Mouse (Mus musculus) fat pad, adult 2 months (tissue): ENCODE results near the gene Bcl3.
A peak's percentile ranks its signal among the peaks of the same experiment; 100 is the strongest.

Experiments used
- DNase-seq: peaks from one replicate; pipeline ENCODE4 v3.0.0-alpha.2; 2011; ENCODE audit warnings: low read depth, low spot score; ENCODE audit errors: extremely low read depth

Bcl3 gene

DNA sequence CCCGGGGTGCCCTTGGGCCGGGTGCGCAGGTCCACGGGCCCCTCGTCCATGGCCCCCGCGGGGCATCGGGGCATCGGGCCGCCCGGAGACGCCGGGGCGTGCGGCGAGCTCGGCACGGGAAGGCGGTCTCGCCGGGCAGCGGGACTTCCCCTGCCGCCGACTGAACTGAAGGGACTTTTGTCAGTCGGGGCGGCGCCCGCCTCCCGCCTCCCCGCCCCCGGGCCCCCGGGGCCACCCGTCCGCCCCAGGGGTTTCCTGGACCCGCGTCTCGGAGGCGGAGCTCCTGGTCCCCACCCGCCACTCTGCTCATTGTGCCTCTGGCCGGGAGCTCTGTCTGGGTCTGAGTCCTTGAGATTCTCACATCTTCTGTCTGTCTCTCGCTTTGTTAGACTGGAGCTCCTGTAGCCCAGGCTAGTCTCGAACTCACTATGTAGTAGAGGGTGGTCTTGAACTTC, at the start of gene Bcl3:
TSS of gene Bcl3 (minus strand) at position 167 of the 455 bp plus-strand sequence.
- DNase-seq, result no peak

DNA sequence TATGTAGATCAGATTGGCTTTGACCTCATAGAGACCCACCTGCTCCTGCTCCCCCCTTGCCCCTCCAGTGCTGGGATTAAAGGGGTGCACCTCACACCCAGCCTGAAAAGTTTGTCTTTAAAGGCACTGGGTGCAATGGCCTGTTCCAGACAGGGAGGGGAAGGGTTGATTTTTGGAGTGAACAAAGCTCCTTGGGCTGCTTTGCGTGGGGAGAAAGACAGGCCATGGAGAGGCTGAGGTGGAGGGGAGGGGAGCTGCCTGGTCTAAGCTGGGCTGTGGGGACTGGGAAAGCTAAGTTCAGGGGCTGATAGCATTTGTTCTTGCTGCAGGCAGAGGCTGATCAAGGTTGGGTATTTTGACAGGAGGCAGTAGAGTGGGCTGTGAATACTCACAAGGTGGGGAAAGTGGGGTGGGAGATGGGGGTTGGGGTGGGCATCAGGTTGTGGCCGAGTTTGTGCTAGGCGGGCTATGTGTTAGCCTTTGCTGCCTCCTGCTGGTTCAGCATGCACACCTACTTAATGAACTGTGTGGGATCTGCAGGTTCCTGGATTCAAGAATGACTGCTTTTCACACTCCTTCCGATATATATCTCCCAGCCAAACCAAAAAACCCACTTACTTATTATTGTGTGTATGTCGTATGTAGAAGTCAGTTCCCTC, 49.5 kb upstream of the Bcl3 start:
- no peak for DNase-seq

DNA sequence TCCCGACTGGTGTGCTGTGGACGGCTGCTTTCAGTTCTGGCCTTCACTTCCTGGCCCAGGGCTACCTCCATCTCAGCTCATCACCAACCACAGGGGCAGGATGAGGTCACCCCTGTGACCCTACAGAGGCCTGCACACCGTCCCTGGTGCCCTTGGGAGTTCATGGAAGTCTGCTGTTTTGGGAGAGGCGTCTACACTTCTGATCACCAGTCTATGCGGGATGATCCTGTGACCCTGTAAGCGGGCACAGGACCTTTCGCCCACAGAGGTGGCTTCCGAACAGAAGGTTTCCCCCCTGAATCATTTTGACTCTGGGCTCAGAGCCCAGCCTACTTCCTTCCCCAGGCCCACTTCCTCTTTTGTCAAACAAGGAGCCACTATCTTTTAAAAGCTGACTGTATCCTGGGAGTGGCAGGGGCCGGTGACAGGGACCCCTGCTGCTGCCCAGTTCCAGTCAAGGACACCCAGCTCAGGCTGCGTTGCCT, 48.6 kb upstream of the Bcl3 start:
- DNase-seq, result no peak

DNA sequence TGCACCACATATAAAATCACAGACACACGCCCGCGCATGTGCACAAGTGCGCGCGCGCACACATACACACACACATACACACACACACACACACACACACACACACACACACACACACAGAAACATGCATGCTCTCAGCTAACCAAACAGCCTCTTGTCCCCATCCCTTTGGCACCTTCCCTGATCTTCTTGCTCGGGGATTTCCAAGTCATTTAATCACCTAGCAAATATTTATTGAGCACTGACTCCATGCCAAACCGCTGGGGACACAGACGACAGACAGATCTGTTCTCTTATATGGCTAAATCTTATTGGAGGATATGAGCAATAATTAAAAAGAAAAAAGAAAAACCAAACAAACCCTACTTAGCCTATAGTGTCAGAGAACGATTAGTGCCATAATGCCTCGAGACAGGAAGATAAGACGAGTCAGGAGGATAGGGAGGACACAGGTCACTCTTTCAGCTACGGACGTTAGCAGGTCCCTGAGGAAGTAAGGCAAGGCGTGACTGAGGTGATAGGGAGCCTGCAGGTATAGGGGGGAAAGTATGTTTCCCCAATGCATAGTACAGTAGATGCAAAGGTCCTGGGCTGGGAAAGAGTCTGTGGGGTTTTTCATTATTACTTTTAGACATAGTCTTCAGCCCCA, 45.3 kb upstream of the Bcl3 start:
- DNase-seq, result no peak

DNA sequence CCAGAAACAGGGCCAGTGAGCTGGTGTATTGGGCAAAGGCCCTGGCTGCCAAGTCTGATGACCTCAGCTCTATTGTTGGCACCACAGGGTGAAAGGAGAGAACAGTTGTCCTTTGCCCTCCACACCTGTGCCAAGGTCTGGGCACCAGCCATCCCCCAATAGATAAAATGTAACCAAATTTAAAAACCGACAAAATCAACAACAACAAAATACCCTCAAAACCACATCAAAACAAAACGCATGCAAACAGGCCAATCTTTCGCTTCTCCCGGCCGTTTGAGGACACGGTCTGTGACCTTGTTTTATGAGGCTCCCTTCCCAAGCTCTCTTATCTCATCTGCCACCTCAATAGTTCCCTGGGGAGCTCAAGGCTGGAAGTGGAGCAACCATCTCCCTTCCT, 43.9 kb upstream of the Bcl3 start:
- no peak for DNase-seq

DNA sequence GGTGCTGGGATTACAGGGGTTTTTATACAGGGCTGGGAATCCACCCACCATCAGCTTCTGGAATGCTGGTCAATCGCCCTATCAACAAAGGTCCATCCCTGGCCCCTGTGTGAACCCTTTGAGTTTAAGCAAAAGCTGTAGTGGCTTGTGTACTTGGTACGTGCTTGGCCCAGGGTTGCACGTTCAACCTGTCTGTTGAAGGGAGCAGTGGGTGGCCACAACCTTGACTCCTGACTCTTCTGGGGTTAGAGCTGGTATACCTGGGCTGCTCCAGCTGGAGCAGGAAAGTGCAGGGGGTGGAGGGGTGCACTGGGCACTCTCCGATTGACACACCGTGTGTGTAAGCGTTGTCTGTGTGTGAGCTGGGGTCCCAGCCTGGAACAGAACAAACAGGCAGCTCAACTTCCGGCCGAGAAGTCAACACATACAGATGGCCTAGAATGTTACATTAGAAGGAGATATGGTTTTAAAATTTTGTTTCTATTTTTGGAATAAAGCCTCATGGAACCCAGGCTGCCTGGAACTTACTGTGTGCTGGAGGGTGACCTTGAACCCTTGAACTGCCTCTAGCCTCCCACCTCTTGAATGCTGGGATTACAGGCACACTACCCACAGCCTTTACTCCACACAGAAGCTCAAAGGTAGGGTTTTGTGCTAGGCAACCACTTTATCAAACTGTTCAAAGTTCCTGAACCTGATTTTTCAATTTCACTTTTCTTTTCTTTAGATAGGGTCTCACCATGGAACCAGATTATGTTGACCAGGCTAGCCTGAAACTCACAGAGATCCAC, 42.9 kb upstream of the Bcl3 start:
- no peak for DNase-seq

DNA sequence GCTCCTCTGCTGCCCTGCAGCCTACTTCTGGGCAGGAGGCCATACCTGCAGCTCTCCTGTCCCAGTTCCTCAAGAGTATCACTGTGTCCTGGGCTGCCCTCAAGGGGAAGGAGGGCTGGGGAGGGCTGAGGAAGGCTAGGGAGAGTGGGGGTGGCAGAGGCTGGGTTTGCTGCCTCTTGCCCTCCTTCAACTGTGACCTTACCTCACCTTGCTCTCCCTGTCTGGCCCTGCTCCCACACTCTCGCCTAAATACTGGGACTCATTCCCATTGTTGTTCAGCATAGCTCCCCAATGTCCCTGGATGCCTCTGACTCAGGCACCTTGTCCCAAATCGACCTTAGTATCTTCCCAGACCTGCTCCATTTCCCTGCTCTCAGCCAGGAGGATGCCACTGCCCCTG, 41.7 kb upstream of the Bcl3 start:
- no peak for DNase-seq

DNA sequence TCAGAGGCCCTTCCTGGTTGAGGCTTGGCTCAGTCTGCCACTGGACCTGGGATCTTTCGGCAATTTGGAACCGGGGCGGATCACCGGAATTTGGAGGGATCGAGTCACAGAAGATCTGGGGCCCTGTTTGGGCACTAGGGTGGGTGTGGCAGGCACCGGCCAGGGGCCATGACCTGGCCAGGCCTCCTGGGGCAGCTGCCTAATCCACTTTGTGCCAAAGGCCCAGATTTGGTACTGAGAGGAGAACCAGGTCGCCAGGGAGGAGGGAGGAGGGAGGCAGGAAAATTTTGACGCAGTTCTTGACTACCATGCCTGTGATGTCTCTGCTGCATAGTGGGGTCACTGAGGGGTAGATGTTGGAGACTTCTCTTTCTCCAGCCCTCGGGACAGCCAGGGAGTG, 38.6 kb upstream of the Bcl3 start, which contains the start of gene Ceacam16:
TSS of gene Ceacam16 (minus strand) at position 101 of the 400 bp plus-strand sequence.
- DNase-seq, result no peak

DNA sequence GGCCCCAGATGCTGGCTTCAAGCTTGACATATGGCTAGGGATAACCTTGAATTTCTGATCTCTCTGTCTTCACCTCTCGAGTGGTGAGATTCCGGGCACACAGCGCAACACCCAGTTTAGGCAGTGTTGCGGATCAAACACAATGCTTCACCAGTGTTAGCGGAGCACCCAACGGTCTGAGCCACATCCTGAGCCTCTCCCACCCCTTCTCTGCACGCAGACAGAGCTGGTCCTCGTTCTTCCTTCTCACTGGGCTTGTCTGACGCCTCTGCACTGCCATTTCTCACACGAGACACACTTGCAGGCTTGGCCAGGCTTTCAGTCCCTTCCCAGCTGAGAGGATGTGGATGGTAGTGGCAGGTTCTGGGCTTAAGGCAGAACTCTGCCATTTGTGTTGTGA, 37.2 kb upstream of the Bcl3 start:
- DNase-seq, result no peak

DNA sequence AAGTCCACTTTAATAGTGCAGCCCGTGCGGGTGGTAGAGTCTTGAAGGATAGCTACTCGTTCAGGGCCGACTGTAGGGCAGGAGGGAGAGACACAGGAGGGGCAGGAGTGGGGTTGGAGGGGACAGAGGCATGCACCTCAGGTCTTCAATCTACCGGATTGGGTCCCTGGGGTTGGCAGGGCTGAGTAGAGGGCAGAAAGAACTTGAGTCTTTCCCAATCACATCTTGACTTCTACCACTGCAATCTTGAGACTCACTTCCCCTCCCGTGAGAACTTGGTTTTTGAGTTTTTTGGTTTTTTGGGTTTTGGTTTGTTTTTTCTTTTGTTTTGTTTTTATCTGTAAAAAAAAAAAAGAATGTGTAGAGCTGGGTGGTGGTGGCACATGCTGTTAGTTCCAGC, 33.7 kb upstream of the Bcl3 start:
- DNase-seq, result no peak

DNA sequence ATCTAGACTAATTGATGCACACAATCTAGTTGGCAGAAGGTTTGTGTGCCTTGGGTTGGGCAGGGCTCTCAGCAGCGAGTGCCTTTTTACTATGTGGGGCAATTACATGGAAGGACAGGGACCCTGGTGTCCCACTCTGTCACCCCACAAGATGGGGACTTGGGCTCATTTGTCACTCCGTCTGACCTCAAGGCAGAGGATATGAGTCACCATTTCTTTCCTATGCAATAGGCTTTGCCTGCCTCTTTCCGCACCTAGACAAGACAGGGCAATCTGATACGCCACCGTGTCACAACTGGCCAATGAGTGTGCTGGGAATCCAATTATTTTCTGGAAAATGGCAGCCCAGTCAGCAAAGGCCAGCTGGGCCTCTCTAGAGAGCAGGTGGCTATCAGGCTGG, 33.1 kb upstream of the Bcl3 start:
- no peak for DNase-seq

DNA sequence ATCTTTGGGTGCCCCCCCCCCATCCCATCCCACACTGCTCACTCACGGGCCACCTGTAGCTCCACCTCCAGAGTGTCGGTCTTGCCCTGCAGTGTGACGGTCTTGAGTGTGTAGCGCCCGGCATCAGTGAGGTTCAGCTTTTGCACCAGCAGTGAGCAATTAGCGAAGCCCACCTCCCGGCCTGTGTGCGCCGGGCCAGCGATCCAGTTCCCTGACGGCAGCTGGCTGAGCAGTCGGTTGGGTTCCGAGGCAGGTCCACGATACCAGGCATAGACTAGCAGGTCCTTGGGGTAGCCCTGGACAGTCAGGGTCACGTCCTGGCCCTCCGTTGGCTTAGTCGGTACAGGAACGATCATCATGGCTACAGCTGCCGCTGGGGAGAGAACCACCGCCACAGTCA, 31.0 kb upstream of the Bcl3 start:
- no peak for DNase-seq

DNA sequence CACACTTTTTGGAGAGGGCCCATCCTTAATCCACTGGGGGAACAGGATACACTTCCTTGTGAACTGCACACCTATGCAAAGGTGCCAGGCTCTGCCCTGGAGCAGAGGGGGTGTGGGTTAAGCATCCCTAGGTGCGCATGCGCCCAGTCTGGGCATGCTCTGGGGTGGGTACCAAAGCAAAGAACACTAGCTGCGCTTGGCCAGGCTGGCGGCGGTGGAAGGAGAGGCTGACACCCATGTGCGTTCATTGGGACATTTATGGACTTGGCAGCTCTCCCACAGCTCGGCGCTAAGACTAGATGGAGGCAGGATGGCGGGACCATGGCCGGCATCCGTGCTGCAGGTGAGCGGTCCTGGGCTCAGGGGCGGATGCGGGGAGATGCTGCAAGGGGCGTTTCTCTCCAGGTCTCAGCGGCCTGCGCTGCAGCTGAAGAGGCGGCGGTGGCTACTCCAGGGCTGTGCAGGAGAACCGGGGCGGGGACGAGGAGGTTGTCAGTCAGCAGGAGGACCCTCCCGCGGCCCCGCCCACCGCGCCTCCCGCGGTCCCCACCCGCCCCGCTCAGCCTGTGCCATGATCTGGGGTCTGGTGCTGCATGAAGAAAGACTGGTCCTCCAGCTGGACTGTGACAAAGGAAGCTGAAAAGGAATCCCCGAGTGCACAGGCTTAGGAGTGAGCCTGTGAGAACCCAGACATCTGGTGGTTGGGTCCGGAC, 29.4 kb upstream of the Bcl3 start, which contains the start of gene Gm19345:
TSS of gene Gm19345 (plus strand) at position 146 of the 713 bp plus-strand sequence.
- DNase-seq, result no peak

DNA sequence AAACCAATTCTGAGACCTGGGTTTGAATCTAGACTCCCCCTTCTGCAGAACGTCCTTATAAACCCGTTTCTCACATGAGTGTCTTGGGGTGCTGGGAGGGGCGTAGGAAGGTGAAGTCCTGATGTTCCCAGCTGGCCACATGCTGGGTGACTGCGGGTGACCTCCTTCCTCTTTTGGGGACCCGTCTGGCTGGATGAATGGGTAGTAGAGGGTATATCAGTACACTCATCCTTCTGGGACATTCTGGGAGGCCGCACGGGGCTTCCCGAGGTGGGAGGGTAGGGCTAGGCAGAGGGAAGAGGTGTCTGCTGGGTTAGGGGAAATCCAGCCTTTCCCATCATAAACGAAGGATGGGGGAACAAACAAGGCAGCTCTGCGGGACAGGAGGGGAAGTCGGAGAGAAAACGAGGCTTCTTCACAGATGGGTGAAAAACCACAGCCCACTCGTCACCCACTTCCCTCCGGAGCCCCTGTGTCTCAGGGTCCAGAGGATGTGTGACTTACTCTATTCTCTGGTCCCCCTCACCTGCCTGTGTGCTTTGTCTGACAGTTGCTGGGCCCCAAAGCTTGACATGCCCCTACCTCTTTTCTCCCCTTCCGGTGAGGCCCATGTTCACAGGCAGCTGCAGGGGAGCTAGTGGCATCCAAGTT, 22.1 kb upstream of the Bcl3 start:
- no peak for DNase-seq

DNA sequence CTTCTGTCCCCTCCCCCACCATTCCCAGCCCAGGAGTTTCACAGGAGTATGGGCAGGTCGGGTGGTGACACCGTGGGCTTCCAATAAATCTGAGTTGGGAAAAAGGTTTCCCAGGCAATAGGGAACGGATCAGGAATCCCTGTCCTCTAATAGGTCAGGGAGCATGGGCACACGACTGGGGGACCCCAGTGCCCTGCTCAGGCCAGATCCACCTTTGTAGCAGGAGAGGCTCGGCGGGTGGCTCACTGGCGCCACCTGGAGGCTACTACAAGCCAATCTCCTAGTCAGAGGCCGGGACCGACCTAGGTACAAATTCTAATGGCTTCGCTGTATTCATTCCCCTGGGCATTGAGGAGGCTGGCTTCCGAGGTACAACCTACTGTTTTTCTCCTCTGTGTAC, 21.0 kb upstream of the Bcl3 start:
- no peak for DNase-seq

DNA sequence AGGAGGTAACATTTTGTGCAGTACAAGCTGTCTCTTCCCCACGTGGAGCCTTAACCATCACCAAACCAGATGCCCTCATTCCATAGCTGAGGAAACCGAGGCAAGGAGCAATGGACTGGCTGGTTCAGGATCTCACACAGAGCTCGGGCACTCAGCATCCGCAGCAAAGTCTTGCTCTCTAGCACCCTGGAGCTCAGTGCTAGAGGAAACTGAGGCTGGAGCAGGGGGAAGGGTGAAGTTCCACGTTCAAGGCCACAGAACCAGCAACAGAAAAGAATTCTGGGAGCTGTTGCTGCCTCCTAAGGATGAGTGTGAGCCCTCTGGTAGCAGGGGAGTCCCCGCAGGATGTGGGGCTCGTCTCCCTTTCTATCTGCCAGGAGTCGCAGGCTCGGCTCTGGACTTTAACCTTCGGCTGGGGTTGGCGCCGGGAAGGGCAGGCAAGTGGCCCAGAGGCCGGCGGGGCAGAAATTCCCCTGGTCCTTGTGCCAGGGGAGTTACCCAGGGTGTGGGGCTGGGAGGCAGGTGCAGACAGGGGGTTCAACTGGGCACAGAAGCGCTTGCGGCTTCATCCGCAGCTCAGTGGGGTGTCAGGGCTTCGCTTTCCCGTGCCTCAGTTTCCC, 20.4 kb upstream of the Bcl3 start:
- no peak for DNase-seq

DNA sequence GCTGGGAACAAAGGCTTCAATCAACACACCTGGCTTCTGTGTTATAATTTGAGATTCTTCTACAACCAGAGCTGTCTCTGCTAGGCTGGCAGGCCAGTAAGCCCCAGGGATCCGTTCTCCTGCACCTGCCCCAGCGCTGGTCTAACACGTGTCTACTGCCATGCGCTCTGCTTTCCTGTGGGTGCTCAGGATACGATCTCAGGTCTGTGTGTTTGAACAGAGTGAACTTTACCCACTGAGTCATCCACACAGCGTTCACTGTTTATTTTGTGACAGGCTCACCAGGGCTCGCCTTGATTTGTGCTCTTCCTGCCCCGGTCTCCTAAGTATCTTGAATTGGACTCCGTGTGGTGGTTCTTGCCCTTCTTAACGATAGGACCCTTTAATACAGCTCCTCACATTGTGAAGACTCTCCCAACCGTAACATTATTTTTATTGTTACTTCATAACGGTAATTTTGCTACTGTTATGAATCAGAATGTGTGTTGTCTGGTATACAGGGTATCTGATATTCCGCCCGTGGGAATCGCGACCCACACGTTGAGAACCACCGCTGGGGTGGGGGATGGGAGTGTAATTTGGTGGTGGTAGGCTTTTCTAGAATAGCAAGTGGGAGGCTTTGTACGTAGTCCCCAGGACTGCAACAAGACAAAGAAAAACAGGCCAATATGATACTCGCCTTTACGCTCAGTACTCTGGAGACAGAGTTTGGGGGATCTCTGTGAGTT, 19.3 kb upstream of the Bcl3 start:
- DNase-seq, result no peak

DNA sequence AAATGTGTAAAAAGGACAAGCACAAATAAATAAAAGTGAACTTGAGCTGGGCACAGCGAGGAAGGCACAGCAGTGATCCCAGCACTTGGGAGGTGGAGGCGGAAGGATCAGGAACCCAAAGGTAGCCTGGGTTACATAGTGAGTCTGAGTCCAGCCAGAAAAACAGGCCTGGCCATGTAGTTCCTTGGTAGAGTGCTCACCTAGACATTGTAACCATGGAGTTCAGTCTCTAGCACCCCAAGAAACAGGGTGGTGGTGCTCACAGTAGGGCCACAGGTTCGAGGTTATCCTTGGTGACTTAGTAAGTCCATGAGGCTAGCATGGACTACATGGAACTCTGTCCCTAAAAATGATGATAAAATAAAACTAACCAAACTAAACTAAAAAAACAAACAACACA, 18.4 kb upstream of the Bcl3 start:
- DNase-seq, result no peak

DNA sequence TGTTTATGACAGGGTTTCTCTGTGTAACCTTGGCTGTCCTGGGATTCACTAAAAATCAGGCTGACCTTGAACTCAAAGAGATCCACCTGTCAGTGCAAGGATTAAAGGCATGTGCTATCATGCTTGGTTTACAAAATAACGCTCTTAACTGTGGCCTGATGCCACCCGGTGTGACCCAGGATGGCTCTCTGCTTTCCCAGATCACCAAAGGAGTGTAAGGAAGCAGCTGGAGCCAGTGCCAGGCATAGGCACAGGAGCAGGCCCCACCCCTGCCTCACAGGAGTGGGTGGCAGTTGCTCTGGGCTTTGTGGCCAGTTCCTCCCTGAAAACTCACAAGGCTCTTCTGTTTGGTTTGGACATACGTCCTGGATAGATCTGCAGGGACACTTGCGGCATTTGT, 17.8 kb upstream of the Bcl3 start:
- peak; percentile 70 for DNase-seq

DNA sequence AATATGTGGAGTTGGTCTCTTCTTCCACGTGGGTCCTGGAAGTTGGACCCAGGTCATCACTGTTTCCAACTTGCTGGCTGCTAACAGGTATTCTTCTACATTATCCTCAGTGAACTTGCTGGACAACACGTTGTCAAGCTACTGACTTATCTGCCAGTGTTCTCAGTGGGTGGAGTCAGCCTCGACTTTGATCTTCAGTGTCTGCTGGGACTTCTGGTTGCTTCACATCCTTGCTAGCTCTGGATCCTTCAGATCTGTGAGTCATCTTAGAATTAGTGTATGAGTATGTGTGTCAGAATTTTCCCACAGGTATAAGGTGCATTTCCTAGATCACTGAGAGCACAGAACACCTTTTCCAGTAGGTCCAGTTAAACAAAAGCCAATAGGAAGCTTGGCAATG, 14.3 kb upstream of the Bcl3 start:
- DNase-seq, result no peak
